Mouse (Mus musculus) C2C12 (cell line): ENCODE results near the gene Arhgap31. TPM values are rescaled to one million over a fixed set of nuclear protein-coding genes. Genes with fewer than 3 reads are reported as not detected.
A peak's percentile ranks its signal among the peaks of the same experiment; 100 is the strongest.

Source experiments
- H3K27me3 ChIP-seq: one replicate; pipeline ENCODE4 v1.6.1; 2011; ENCODE audit not compliant: control insufficient read depth, insufficient read depth, insufficient read length
- H3K36me3 ChIP-seq: one replicate; pipeline ENCODE4 v1.6.1; 2011; ENCODE audit not compliant: control insufficient read depth, insufficient read depth
- H3K4me3 ChIP-seq: one replicate; pipeline ENCODE4 v1.5.1; 2011; ENCODE audit warnings: mild to moderate bottlenecking, control low read depth; ENCODE audit not compliant: poor library complexity, insufficient read depth, severe bottlenecking
- H3K79me2 ChIP-seq: one replicate; pipeline ENCODE4 v1.6.1; 2011; ENCODE audit not compliant: control insufficient read depth, insufficient read depth
- H3K79me3 ChIP-seq: one replicate; pipeline ENCODE4 v1.6.1; 2011; ENCODE audit warnings: low read depth, control low read depth
- H3ac ChIP-seq: one replicate; pipeline ENCODE3; 2011; ENCODE audit warnings: low read depth; ENCODE audit not compliant: control insufficient read depth, insufficient read length
- CEBPB ChIP-seq: IDR thresholded peaks from one replicate; pipeline ENCODE4 v1.6.1; 2011; ENCODE audit warnings: low read depth, mild to moderate bottlenecking, control low read depth, moderate library complexity
- CTCF ChIP-seq: IDR thresholded peaks from one replicate; pipeline ENCODE4 v1.5.1; 2011; ENCODE audit not compliant: control insufficient read depth, insufficient read depth, insufficient read length
- FOSL1 ChIP-seq: IDR thresholded peaks from one replicate; pipeline ENCODE4 v1.8.0; 2011; ENCODE audit warnings: mild to moderate bottlenecking, low read length; ENCODE audit not compliant: poor library complexity, insufficient read depth, severe bottlenecking
- MAX ChIP-seq: IDR thresholded peaks from one replicate; pipeline ENCODE4 v1.6.1; 2011; ENCODE audit warnings: mild to moderate bottlenecking, control low read depth
- MYOD1 ChIP-seq: IDR thresholded peaks from one replicate; pipeline ENCODE4 v1.6.1; 2011; ENCODE audit warnings: low read depth; ENCODE audit not compliant: control insufficient read depth, insufficient read length
- MYOG ChIP-seq: IDR thresholded peaks from one replicate; pipeline ENCODE4 v1.6.1; 2011; ENCODE audit not compliant: control insufficient read depth, insufficient read length; ENCODE audit errors: extremely low read depth
- USF1 ChIP-seq: IDR thresholded peaks from one replicate; pipeline ENCODE4 v1.6.1; 2011; ENCODE audit warnings: low read depth, mild to moderate bottlenecking, control low read depth, moderate library complexity
- polyA plus RNA-seq: library from polyadenylated mRNA; unstranded; fragments of >200 nt; fragmentation: generic; extraction: Trizol; gene quantifications from one replicate; pipeline ENCODE4 v1.2.1, GENCODE M21; 2012; ENCODE audit warnings: missing spikeins

The Arhgap31 gene
- polyA plus RNA-seq, 1 experiment: 15.7 TPM

- peaks cover 1% of the 10 kb centered on the region for H3K79me3 ChIP-seq
- no peak for TF ChIP-seq MYOG
- H3ac ChIP-seq: no peak overlapping the region
- H3K79me2 ChIP-seq: peaks cover 3% of the 10 kb centered on the region
- no peaks in the 10 kb centered on the region for H3K27me3 ChIP-seq
- H3K36me3 ChIP-seq: peaks cover 40% of the 10 kb centered on the region
- no peak overlapping the region for H3K4me3 ChIP-seq
These were observed 77.2 kb downstream of the Arhgap31 start for GRCm38 (mm10) chr16:38635833-38636390.

DNA sequence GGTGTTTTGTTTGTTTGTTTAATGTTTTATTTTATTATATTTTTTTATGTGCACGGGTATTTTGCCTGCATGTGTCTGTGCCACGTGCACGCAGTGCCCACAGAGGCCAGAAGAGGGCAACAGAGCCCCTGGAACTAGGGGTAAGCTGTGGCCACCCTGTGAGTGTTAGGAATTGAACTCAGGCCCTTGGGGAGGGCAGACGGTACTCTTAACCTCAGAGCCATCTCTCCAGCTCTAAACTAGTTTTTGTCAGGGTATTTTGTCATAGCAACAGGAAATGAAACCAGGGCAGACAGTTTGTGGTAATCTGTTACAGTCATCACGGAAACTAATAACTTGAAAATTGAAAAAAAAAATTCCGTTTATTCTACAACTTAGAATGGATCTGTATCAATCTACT, 80.9 kb downstream of the Arhgap31 start:
- Histone ChIP-seq H3K79me2 (no peaks in the 10 kb centered on the region), H3K79me3 (peaks cover 1% of the 10 kb centered on the region)

GRCm38 (mm10) chr16:38625811-38626369, 87.2 kb downstream of the Arhgap31 start:
- TF ChIP-seq CTCF (no peak), MYOD1 (no peak), USF1 (no peak), MYOG (no peak)
- Histone ChIP-seq H3K79me3 (no peaks in the 10 kb centered on the region), H3K79me2 (no peaks in the 10 kb centered on the region), H3K36me3 (peaks cover 31% of the 10 kb centered on the region), H3K27me3 (no peaks in the 10 kb centered on the region), H3ac (no peak overlapping the region), H3K4me3 (no peak overlapping the region)

More for the DNA sequence above, 80.9 kb downstream of the Arhgap31 start:
- Histone ChIP-seq H3K36me3 (peaks cover 21% of the 10 kb centered on the region), H3K4me3 (no peak overlapping the region), H3ac (no peak overlapping the region), H3K27me3 (no peaks in the 10 kb centered on the region)
- TF ChIP-seq MAX (peak; percentile 71), MYOD1 (no peak), CTCF (peak; percentile 60)

- Histone ChIP-seq H3K27me3 (no peaks in the 10 kb centered on the region), H3K79me2 (no peaks in the 10 kb centered on the region), H3K79me3 (no peaks in the 10 kb centered on the region), H3ac (no peak overlapping the region), H3K36me3 (peaks cover 36% of the 10 kb centered on the region), H3K4me3 (no peak overlapping the region)
- no peak for TF ChIP-seq CEBPB
- no peak for TF ChIP-seq MYOG
- TF ChIP-seq CTCF: no peak
- TF ChIP-seq FOSL1: no peak
- TF ChIP-seq MAX: no peak
- TF ChIP-seq MYOD1: no peak
- TF ChIP-seq USF1: no peak
These were observed 87.7 kb downstream of the Arhgap31 start for GRCm38 (mm10) chr16:38625411-38625810.

DNA sequence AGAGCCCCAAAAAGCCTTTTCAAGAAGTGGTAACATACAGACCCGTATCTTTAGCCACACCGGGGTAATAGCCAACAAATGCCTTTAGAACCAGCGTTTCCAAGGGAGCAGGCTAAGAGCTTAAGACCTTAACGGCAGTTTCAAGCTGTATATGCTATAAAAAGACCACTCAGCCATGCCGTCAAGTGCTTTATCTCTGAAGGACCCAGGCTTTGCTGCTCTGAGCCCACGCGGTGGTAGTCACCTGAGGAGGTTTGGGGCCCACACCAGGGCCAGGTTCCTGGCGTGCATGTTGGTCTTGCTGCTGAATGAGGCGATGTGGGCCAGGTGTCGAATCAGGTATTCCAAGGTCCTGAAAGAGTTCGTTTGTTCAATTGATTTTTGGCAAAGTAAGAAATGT, 88.8 kb downstream of the Arhgap31 start:
- H3K79me2 ChIP-seq: no peaks in the 10 kb centered on the region
- TF ChIP-seq MYOG (no peak), FOSL1 (no peak), MYOD1 (no peak)
- H3K79me3 ChIP-seq: no peaks in the 10 kb centered on the region
- H3ac ChIP-seq: no peak overlapping the region
- H3K27me3 ChIP-seq: no peaks in the 10 kb centered on the region
- peaks cover 47% of the 10 kb centered on the region for H3K36me3 ChIP-seq
- H3K4me3 ChIP-seq: no peak overlapping the region

DNA sequence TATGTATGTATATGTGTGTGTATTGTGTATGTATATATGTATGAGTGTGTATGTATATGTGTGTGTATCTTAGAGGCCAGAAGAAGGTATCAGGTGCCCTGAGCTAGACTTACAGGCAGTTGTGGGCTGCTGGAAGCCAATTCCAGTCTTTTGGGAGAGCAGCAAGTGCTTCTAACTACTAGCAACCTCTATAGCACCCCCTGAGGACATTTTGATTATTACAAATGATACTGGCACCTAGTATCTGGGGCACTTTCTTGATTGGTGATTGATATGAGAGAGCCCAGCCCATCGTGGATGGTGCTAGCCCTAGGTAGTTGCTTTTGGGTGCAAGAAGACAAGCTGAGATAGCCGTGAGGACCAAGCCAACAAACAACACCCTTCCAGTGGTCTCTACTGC, 90.8 kb downstream of the Arhgap31 start:
- Histone ChIP-seq H3K4me3 (no peak overlapping the region), H3ac (no peak overlapping the region), H3K79me2 (no peaks in the 10 kb centered on the region), H3K36me3 (peaks cover 63% of the 10 kb centered on the region), H3K79me3 (no peaks in the 10 kb centered on the region), H3K27me3 (no peaks in the 10 kb centered on the region)
- TF ChIP-seq MAX: no peak
- no peak for TF ChIP-seq USF1
